Mouse (Mus musculus): ENCODE results near the gene Mnat1. TPM values are rescaled to one million over a fixed set of nuclear protein-coding genes. Genes with fewer than 3 reads are reported as not detected.

Mnat1 gene
- total and polyA plus RNA-seq, 3 experiments: 29.4 to 36.9 TPM; not detected in 1

DNA sequence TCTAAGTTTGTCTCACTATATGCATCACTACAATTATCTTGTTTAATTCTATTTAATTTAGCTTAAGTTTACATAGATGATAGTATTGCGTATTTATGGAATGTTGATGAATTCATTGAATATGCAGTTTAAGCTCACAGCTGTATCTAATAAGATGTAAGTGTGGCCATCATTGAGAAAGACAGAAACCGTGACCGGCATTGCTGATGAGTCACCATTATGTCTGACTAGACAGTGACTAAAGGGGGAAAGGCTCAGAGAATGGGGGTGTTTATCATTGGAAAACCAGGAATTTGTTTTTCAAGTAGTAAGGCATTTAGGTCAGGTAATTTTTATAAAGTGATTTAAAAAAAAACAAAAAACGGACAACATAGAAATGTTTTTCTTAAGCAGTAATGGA lies 184.2 kb downstream of the Mnat1 start:
- no peak overlapping the region for H3K27ac ChIP-seq (ENCODE audit: control insufficient read depth, low read depth, low read length)
- no peak overlapping the region for H3K4me3 ChIP-seq (ENCODE audit: control insufficient read depth in 1 of 2, insufficient read depth in 1 of 2, low read depth in 2 of 2, low read length in 2 of 2)
- no peaks in the 10 kb centered on the region for H3K79me2 ChIP-seq (ENCODE audit: control insufficient read depth, insufficient read depth, low read length, poor library complexity)
- no peaks in the 10 kb centered on the region for H3K4me1 ChIP-seq (ENCODE audit: control insufficient read depth in 1 of 2, insufficient read depth in 2 of 2, low read length in 2 of 2)
- no peaks in the 10 kb centered on the region for H3K9me3 ChIP-seq (replicated peaks; ENCODE audit: insufficient read depth, low read length)
- DNase-seq (ENCODE audit: low read depth, low spot score): no peak
- no peaks in the 10 kb centered on the region for H3K27me3 ChIP-seq (ENCODE audit: control insufficient read depth in 1 of 2, insufficient read depth in 2 of 2, low read length in 2 of 2)
- H3K9ac ChIP-seq (ENCODE audit: control insufficient read depth, low read depth, low read length, poor library complexity, severe bottlenecking): no peak overlapping the region
- H3K36me3 ChIP-seq (ENCODE audit: control insufficient read depth in 1 of 2, insufficient read depth in 2 of 2, low read length in 2 of 2): no peaks in the 10 kb centered on the region
- TF ChIP-seq MXI1 (IDR thresholded peaks at IDR 0.05; ENCODE audit: low read depth, low read length) (no peak), UBTF (IDR thresholded peaks at IDR 0.05; ENCODE audit: borderline replicate concordance, insufficient read depth, low read depth, low read length) (no peak), TAL1 (IDR thresholded peaks at IDR 0.05; ENCODE audit: low read length) (no peak), MEF2A (IDR thresholded peaks at IDR 0.05; ENCODE audit: extremely low read depth, insufficient replicate concordance, low read depth, low read length, poor library complexity, severe bottlenecking) (no peak)

DNA sequence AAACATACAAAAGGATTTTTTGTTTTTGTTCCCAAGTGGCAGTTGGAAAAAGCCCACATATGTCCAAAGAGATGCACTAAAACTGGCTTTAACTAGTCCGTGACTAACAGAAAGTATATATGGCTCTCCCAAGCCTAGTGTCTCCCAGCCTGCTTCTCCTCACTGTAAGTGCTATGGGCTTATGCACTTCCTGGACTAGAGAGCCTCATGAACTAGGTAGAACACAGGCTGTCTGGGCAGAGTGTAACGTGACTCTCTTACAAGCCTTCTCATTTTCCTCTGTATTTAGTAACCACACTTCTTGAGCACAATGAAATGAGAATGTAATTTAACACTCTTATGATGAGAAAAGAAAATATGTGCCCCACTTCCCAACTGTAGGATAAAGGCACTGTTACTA lies 185.2 kb downstream of the Mnat1 start:
- Histone ChIP-seq H3K4me1 (ENCODE audit: control insufficient read depth in 1 of 2, insufficient read depth in 2 of 2, low read length in 2 of 2) (no peaks in the 10 kb centered on the region), H3K36me3 (ENCODE audit: control insufficient read depth in 1 of 2, insufficient read depth in 2 of 2, low read length in 2 of 2) (no peaks in the 10 kb centered on the region), H3K4me3 (ENCODE audit: control insufficient read depth in 1 of 2, insufficient read depth in 1 of 2, low read depth in 2 of 2, low read length in 2 of 2) (no peak overlapping the region), H3K27ac (ENCODE audit: control insufficient read depth, low read depth, low read length) (no peak overlapping the region), H3K9ac (ENCODE audit: control insufficient read depth, low read depth, low read length, poor library complexity, severe bottlenecking) (no peak overlapping the region), H3K79me2 (ENCODE audit: control insufficient read depth, insufficient read depth, low read length, poor library complexity) (no peaks in the 10 kb centered on the region), H3K9me3 (replicated peaks; ENCODE audit: insufficient read depth, low read length) (no peaks in the 10 kb centered on the region), H3K27me3 (ENCODE audit: control insufficient read depth in 1 of 2, insufficient read depth in 2 of 2, low read length in 2 of 2) (no peaks in the 10 kb centered on the region)
- no peak for TF ChIP-seq TBP (IDR thresholded peaks at IDR 0.05; ENCODE audit: low read depth, low read length)
- TF ChIP-seq BHLHE40 (IDR thresholded peaks at IDR 0.05; ENCODE audit: borderline replicate concordance, low read depth, low read length): no peak
- TF ChIP-seq GATA1 (IDR thresholded peaks at IDR 0.05; ENCODE audit: low read depth, low read length): no peak
- no peak for TF ChIP-seq POLR2A (IDR thresholded peaks at IDR 0.05; ENCODE audit: control insufficient read depth in 1 of 2, insufficient read depth in 1 of 2, low read depth in 1 of 2, low read length in 2 of 2, poor library complexity in 1 of 2)
- no peak for TF ChIP-seq ZC3H11A (IDR thresholded peaks at IDR 0.05; ENCODE audit: low read depth, low read length)
- no peak for DNase-seq (ENCODE audit: low read depth, low spot score)

DNA sequence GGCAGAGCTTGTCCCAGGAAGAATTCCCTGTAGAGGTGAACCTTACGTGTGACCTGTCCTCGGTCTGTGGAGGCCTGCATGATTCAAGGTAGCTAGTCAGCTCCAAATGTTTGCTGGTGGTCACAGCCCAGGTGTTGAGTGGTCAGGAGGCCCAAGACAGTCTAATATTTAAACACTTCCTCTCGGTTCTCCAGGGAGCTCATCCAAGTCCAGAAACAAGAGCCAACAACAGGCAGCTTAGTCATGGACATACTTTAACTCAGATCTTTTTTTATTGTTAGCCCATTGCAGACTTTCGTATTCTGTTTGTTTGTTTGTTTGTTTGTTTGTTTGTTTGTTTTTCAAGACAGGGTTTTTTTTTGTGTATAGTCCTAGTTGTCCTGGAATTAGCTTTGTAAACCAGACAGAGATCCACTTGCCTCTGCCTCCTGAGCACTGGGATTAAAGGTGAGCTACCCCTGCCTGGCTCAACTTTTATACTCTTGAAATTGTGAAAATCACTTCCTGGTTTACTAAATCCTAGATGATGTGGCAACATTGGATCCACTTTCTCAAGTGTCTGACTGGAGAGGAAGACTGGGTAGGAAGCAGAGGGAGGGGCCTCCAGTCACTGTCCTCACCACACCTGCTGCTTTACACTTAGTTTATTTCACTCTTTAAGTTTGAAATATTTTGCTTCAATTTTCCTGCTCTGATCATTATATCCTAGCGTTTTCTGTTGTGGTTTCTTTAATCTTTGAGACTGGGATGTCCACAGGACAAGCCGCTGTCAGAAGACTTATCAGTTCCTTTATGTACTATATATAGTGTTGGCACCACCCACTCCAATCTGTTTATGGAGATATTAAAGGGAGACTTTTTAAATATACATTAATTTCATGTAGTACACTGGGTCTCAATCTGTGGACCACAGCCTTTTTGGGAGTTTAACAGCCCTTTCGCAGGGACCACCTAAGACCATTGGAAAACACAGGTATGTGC lies 194.5 kb downstream of the Mnat1 start:
- TF ChIP-seq GATA1 (IDR thresholded peaks at IDR 0.05; ENCODE audit: low read depth, low read length) (peak; percentile 43; the same call in 1 of the 2 replicates), EP300 (IDR thresholded peaks at IDR 0.05; ENCODE audit: low read depth in 1 of 2, low read length in 2 of 2) (peak; percentile 54), USF1 (IDR thresholded peaks at IDR 0.05; ENCODE audit: low read depth, low read length) (no peak), RCOR1 (IDR thresholded peaks at IDR 0.05; ENCODE audit: low read depth, low read length) (peak; percentile 45; the same call in 1 of the 2 replicates), MEF2A (IDR thresholded peaks at IDR 0.05; ENCODE audit: extremely low read depth, insufficient replicate concordance, low read depth, low read length, poor library complexity, severe bottlenecking) (peak; percentile 92; the same call in 1 of the 2 replicates), TCF12 (IDR thresholded peaks at IDR 0.05; ENCODE audit: low read depth, low read length) (peak; percentile 43; the same call in 1 of the 2 replicates)
- Histone ChIP-seq H3K27ac (ENCODE audit: control insufficient read depth, low read depth, low read length) (no peak overlapping the region), H3K4me1 (ENCODE audit: control insufficient read depth in 1 of 2, insufficient read depth in 2 of 2, low read length in 2 of 2) (peaks cover 3 to 6% of the 10 kb centered on the region in 2 experiments; a peak in 3 of 4 replicates), H3K79me2 (ENCODE audit: control insufficient read depth, insufficient read depth, low read length, poor library complexity) (no peaks in the 10 kb centered on the region), H3K4me3 (ENCODE audit: control insufficient read depth in 1 of 2, insufficient read depth in 1 of 2, low read depth in 2 of 2, low read length in 2 of 2) (no peak overlapping the region), H3K9ac (ENCODE audit: control insufficient read depth, low read depth, low read length, poor library complexity, severe bottlenecking) (no peak overlapping the region), H3K9me3 (replicated peaks; ENCODE audit: insufficient read depth, low read length) (no peaks in the 10 kb centered on the region), H3K27me3 (ENCODE audit: control insufficient read depth in 1 of 2, insufficient read depth in 2 of 2, low read length in 2 of 2) (no peaks in the 10 kb centered on the region), H3K36me3 (ENCODE audit: control insufficient read depth in 1 of 2, insufficient read depth in 2 of 2, low read length in 2 of 2) (peaks cover 0 to 8% of the 10 kb centered on the region in 2 experiments; a peak in 2 of 4 replicates)
- peak; percentile 23 for DNase-seq (ENCODE audit: low read depth, low spot score)
